Mouse (Mus musculus): ENCODE measurements at regions not wholly inside any gene's neighbourhood (a gene's known extent, or its start where the extent isn't known, plus 50 kb on each side); places are given as distances from the start of the nearest gene placed in this dataset.
A peak's percentile ranks its signal among the peaks of the same experiment; 100 is the strongest.

DNA sequence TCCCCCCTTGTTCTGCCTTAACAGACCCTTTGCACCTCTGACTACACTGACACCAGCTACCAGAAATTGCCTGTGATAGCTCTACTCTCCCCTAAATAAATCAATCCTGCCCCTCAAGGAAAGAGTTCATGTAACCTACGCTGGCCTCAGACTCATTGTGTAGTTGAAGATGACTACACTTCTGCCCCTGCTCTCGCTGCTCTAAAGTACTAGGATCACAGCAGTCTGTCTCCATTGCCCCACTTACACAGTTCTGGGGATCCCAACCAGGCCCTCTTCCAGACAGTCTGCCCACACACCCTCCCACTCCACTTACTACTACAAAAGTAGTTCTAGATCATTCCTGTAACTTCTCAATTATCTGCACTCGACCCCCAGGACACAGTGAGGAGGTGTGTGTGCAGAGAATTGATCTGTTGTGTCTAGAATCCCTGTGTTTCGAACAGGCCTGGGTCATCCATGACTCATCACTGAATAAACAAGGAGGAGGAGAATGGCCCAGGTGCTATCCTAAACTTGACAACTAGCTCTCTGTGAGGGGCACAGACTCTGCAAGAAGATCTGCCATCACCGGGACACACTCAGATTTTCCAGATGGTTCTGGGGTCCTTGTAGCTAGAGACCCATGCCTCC, 160.1 kb upstream of the Dynlrb2 start:
- no peaks in the 10 kb centered on the region for H3K4me1 ChIP-seq (ENCODE audit: control insufficient read depth, insufficient read depth, low read length)
- no peak for ATAC-seq
- H3K27me3 ChIP-seq (replicated peaks; ENCODE audit: control insufficient read depth, insufficient read depth, low read length) = no peaks in the 10 kb centered on the region
- H3K27ac ChIP-seq (ENCODE audit: low read length) = no peak overlapping the region
- no peak overlapping the region for H3K9ac ChIP-seq (ENCODE audit: low read depth, low read length)
- 77% methylated on average over 5 of the region's 5 CpGs for WGBS
- H3K4me2 ChIP-seq (ENCODE audit: low read depth, low read length) = no peak overlapping the region
- no peaks in the 10 kb centered on the region for H3K36me3 ChIP-seq (ENCODE audit: control insufficient read depth, insufficient read depth, low read length)
- no peaks in the 10 kb centered on the region for H3K9me3 ChIP-seq (ENCODE audit: control insufficient read depth, low read length)
- no peak overlapping the region for H3K4me3 ChIP-seq (ENCODE audit: low read length)

DNA sequence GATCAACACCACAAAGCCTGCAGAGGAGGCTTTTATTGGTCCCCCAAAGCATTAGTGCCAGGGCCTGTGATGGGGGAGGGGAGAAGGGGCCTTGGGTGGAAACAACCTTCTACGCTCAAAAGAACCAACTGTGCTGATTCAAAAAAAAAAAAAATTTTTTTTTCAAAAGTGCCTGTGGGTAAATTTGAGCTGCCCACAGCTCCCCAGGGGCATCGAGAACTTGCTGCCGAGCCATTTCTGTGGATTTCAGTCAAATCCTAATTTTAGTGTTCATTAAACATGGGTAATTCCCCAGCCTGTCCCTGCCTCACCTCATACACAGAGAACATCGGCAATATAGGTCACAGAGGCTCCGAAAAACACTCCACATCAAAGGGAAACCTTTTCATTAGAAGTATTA, 161.2 kb upstream of the Dynlrb2 start:
- no peaks in the 10 kb centered on the region for H3K36me3 ChIP-seq (ENCODE audit: control insufficient read depth, insufficient read depth, low read length)
- H3K27ac ChIP-seq (ENCODE audit: low read length) = no peak overlapping the region
- H3K4me1 ChIP-seq (ENCODE audit: control insufficient read depth, insufficient read depth, low read length) = no peaks in the 10 kb centered on the region
- no peak for ATAC-seq
- no peaks in the 10 kb centered on the region for H3K27me3 ChIP-seq (replicated peaks; ENCODE audit: control insufficient read depth, insufficient read depth, low read length)
- H3K9me3 ChIP-seq (ENCODE audit: control insufficient read depth, low read length) = no peaks in the 10 kb centered on the region
- no peak overlapping the region for H3K4me2 ChIP-seq (ENCODE audit: low read depth, low read length)
- H3K4me3 ChIP-seq (ENCODE audit: low read length) = no peak overlapping the region
- WGBS = 83% methylated on average over 5 of the region's 5 CpGs
- H3K9ac ChIP-seq (ENCODE audit: low read depth, low read length) = no peak overlapping the region

DNA sequence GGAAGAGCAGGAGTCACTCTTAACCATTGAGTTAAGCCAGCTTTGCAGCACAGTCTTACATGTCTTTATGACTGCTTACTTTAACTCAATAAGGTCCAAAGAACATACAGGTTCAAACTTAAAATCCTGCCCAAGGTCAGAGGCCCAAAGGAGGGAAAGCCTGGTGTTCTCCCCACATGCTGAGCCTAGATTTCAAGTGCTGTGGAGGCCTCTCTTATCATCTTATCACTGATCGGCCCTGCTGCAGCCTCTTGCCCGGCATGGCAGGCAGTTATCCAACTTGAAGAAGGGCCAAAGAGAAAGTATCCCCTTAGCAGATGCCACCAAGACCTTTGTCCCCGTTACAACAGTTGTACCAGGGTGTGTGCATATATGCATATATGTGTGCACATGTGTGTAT, 170.0 kb upstream of the Dynlrb2 start:
- Histone ChIP-seq H3K4me1 (ENCODE audit: control insufficient read depth, insufficient read depth, low read length) (no peaks in the 10 kb centered on the region), H3K27me3 (replicated peaks; ENCODE audit: control insufficient read depth, insufficient read depth, low read length) (no peaks in the 10 kb centered on the region), H3K9me3 (ENCODE audit: control insufficient read depth, low read length) (no peaks in the 10 kb centered on the region), H3K4me3 (ENCODE audit: low read length) (no peak overlapping the region), H3K36me3 (ENCODE audit: control insufficient read depth, insufficient read depth, low read length) (no peaks in the 10 kb centered on the region), H3K9ac (ENCODE audit: low read depth, low read length) (no peak overlapping the region), H3K27ac (ENCODE audit: low read length) (no peak overlapping the region), H3K4me2 (ENCODE audit: low read depth, low read length) (no peak overlapping the region)
- WGBS = 57% methylated on average over 3 of the region's 3 CpGs
- ATAC-seq = peak; percentile 89

DNA sequence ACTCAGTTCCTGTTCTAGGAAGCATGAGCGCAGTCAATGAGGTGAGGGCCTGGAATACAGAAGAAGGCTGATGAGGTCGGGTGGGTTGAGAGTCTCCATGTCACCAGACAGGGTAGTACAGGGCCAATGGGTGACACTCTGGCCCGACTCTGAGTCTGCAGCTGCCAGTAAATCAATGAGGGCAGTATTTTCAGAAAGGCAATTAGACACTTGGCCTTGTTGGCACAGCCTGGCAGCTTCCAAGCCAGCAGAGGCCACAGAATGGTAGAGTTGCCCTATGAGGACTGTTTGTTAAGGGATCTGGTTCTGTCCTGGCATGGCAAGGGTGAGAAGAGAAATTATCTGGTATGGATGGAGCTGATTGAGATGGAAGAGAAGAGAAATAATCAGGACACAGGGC, 170.7 kb upstream of the Dynlrb2 start:
- Histone ChIP-seq H3K27ac (ENCODE audit: low read length) (no peak overlapping the region), H3K4me2 (ENCODE audit: low read depth, low read length) (no peak overlapping the region), H3K4me3 (ENCODE audit: low read length) (no peak overlapping the region), H3K4me1 (ENCODE audit: control insufficient read depth, insufficient read depth, low read length) (no peaks in the 10 kb centered on the region), H3K9ac (ENCODE audit: low read depth, low read length) (no peak overlapping the region), H3K9me3 (ENCODE audit: control insufficient read depth, low read length) (no peaks in the 10 kb centered on the region), H3K27me3 (replicated peaks; ENCODE audit: control insufficient read depth, insufficient read depth, low read length) (no peaks in the 10 kb centered on the region), H3K36me3 (ENCODE audit: control insufficient read depth, insufficient read depth, low read length) (no peaks in the 10 kb centered on the region)
- no peak for ATAC-seq
- WGBS = 84% methylated on average over 3 of the region's 3 CpGs

DNA sequence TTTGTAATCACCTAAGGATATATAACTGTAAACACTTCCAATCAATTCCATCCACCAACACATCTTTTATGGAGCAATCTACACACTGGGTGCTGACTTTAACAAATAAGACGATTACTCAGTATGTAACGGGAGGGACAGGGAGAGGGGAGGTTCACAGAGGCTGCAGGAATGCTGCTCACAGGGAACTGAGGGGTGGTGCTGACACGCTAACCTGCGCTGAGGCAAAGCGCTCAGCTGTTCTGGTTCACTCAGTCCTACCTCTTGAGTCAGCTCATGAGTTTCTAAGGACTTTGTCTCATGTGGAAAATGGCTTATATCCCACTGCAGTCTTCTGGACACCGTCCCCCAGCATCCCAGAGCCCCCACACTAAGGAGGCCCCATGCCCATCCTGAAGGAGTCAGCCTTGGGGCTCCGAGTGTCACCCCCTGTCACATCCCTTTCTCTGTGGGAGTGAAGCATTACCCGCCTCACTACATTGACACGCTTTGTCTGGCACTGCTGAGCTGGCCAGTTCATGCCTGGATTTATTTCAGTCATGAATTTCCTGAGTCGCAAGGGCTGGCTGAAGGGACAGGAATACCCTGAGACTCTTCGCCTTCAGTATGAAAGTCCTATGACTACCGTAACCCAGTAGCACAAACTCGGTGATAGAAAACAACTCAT, 184.6 kb upstream of the Dynlrb2 start:
- Histone ChIP-seq H3K9ac (ENCODE audit: low read depth, low read length) (no peak overlapping the region), H3K36me3 (ENCODE audit: control insufficient read depth, insufficient read depth, low read length) (no peaks in the 10 kb centered on the region), H3K27me3 (replicated peaks; ENCODE audit: control insufficient read depth, insufficient read depth, low read length) (no peaks in the 10 kb centered on the region), H3K4me3 (ENCODE audit: low read length) (no peak overlapping the region), H3K4me2 (ENCODE audit: low read depth, low read length) (no peak overlapping the region), H3K4me1 (ENCODE audit: control insufficient read depth, insufficient read depth, low read length) (no peaks in the 10 kb centered on the region), H3K27ac (ENCODE audit: low read length) (no peak overlapping the region), H3K9me3 (ENCODE audit: control insufficient read depth, low read length) (no peaks in the 10 kb centered on the region)
- 91% methylated on average over 13 of the region's 13 CpGs for WGBS
- ATAC-seq = no peak

DNA sequence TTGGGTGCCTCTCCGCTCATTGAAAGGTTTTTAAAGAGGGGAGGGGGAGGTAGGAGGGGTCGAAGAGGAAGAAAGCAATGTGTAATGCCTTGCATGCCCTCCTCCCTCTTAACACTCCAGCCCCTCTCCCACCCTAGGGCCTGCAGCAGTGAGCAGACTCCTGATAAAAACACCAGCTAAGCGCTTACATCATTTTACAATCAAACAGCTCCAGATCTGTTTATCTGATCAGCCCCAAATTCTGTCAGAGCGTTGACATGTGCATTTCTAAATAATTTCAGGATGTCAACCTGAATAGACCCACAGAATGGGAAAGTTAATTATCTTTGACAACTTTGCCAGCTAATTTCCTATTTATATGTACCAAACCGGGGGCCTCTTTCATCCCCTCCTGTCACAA, 189.4 kb upstream of the Dynlrb2 start:
- no peak overlapping the region for H3K9ac ChIP-seq (ENCODE audit: low read depth, low read length)
- H3K4me1 ChIP-seq (ENCODE audit: control insufficient read depth, insufficient read depth, low read length) = no peaks in the 10 kb centered on the region
- H3K9me3 ChIP-seq (ENCODE audit: control insufficient read depth, low read length) = no peaks in the 10 kb centered on the region
- no peaks in the 10 kb centered on the region for H3K36me3 ChIP-seq (ENCODE audit: control insufficient read depth, insufficient read depth, low read length)
- no peak overlapping the region for H3K4me3 ChIP-seq (ENCODE audit: low read length)
- H3K27me3 ChIP-seq (replicated peaks; ENCODE audit: control insufficient read depth, insufficient read depth, low read length) = no peaks in the 10 kb centered on the region
- no peak overlapping the region for H3K4me2 ChIP-seq (ENCODE audit: low read depth, low read length)
- 49% methylated on average over 5 of the region's 5 CpGs for WGBS
- no peak for ATAC-seq
- no peak overlapping the region for H3K27ac ChIP-seq (ENCODE audit: low read length)

DNA sequence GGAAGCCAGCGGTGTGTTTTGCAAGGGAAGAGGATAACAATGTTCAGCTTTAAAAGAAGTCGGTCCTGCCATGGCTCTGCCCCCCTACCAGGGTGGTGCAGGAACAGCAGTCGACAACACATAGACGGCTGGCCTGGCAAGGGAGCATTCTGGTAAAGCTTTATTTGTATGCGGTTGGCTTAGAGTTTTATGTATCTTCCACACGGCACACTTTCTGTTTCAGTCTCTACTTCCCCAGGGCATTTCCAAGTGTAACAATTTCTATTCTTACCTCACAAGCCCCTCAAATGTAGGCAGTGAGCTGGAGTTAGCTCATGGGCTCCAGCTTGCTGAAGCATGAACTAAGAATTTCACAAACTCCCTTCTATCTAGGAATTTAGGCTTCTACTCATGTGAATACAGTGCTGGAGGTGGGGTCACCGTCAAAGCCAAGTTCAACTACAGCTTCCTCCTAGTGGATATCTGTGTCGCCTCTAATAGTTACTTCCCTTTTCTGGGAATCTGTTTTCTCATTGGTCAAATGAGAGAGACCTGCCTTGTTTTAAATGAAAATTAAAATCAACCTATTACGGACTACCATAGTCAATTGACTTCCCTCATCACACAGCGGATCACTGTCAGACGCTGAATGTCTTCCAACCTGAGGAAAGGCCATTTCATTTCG, 190.2 kb upstream of the Dynlrb2 start:
- no peak for ATAC-seq
- Histone ChIP-seq H3K4me1 (ENCODE audit: control insufficient read depth, insufficient read depth, low read length) (no peaks in the 10 kb centered on the region), H3K9me3 (ENCODE audit: control insufficient read depth, low read length) (no peaks in the 10 kb centered on the region), H3K27ac (ENCODE audit: low read length) (no peak overlapping the region), H3K4me2 (ENCODE audit: low read depth, low read length) (no peak overlapping the region), H3K9ac (ENCODE audit: low read depth, low read length) (no peak overlapping the region), H3K27me3 (replicated peaks; ENCODE audit: control insufficient read depth, insufficient read depth, low read length) (no peaks in the 10 kb centered on the region), H3K36me3 (ENCODE audit: control insufficient read depth, insufficient read depth, low read length) (no peaks in the 10 kb centered on the region), H3K4me3 (ENCODE audit: low read length) (no peak overlapping the region)
- WGBS = 87% methylated on average over 12 of the region's 12 CpGs

DNA sequence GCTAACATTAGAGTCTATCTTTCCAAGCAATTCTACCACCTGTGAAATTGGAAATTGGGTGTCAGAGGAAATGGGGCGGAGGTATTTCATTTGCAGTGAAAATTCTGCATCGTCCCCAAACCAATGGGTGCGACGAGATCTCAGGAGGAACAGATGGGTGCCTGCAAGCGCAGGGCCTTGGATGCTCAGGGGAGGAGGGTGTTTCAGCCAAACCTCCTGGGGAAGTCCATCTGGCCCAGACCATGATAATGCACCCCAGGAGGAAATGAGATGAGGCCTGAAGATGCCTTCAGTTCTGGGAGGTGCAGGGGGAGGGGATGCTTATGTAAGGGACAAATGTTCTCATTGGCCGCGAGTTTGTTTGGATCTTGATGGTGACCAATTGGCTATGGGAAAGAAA, 205.9 kb upstream of the Dynlrb2 start:
- H3K4me1 ChIP-seq (ENCODE audit: control insufficient read depth, insufficient read depth, low read length) = no peaks in the 10 kb centered on the region
- H3K4me3 ChIP-seq (ENCODE audit: low read length) = no peak overlapping the region
- no peaks in the 10 kb centered on the region for H3K27me3 ChIP-seq (replicated peaks; ENCODE audit: control insufficient read depth, insufficient read depth, low read length)
- WGBS = 96% methylated on average over 7 of the region's 7 CpGs
- H3K4me2 ChIP-seq (ENCODE audit: low read depth, low read length) = no peak overlapping the region
- no peak overlapping the region for H3K9ac ChIP-seq (ENCODE audit: low read depth, low read length)
- H3K36me3 ChIP-seq (ENCODE audit: control insufficient read depth, insufficient read depth, low read length) = no peaks in the 10 kb centered on the region
- no peak for ATAC-seq
- H3K27ac ChIP-seq (ENCODE audit: low read length) = no peak overlapping the region
- no peaks in the 10 kb centered on the region for H3K9me3 ChIP-seq (ENCODE audit: control insufficient read depth, low read length)

DNA sequence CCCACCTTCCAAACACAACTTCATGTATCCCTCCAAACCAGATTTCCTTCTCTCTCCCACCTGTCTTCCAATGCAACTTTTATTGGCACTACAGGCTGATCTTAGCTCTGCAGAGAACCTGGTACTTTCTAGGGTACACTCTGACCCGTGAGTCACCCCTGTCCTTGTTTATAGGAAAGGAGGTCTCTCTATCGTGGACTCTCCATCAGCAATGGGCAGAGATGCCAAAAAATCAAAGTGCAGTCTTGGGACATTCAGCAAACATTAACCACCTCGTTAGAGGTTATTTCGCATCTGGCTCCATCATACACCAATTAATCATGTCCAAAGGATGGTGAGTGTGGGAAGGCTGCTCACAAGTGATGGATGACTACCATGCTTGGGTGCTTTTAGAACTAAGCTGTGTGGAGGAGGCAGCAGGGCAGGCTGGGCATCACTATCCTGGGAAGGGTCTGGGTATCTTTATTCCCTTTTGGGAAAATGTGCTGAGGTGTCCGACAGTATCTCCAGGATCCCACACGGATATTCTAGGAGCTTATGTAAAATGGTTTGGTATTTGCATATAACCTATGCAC, 214.0 kb upstream of the Dynlrb2 start:
- no peak overlapping the region for H3K4me2 ChIP-seq (ENCODE audit: low read depth, low read length)
- H3K36me3 ChIP-seq (ENCODE audit: control insufficient read depth, insufficient read depth, low read length) = no peaks in the 10 kb centered on the region
- H3K4me3 ChIP-seq (ENCODE audit: low read length) = no peak overlapping the region
- 76% methylated on average over 6 of the region's 6 CpGs for WGBS
- no peaks in the 10 kb centered on the region for H3K27me3 ChIP-seq (replicated peaks; ENCODE audit: control insufficient read depth, insufficient read depth, low read length)
- no peak overlapping the region for H3K9ac ChIP-seq (ENCODE audit: low read depth, low read length)
- no peaks in the 10 kb centered on the region for H3K4me1 ChIP-seq (ENCODE audit: control insufficient read depth, insufficient read depth, low read length)
- no peak overlapping the region for H3K27ac ChIP-seq (ENCODE audit: low read length)
- no peaks in the 10 kb centered on the region for H3K9me3 ChIP-seq (ENCODE audit: control insufficient read depth, low read length)
- ATAC-seq = no peak
